Mouse (Mus musculus) thymus, postnatal 4 days (tissue): ENCODE results near the gene Wdr5.

Experiments used
- DNase-seq: peaks from one replicate; pipeline ENCODE4 v3.0.0; 2021

Wdr5 gene

GRCm38 (mm10) chr2:27514639-27515328, at the start of gene Wdr5:
Wdr5 (plus strand) TSS chr2:27515157.
- DNase-seq: peak; percentile 99

- no peak for DNase-seq
These were observed 45.5 kb upstream of the Wdr5 start for GRCm38 (mm10) chr2:27469292-27469990.

- DNase-seq: peak; percentile 6
These were observed 45.0 kb upstream of the Wdr5 start for GRCm38 (mm10) chr2:27469991-27470355.

- no peak for DNase-seq
These were observed 44.4 kb upstream of the Wdr5 start for GRCm38 (mm10) chr2:27470535-27470934.

GRCm38 (mm10) chr2:27471170-27471584, 43.8 kb upstream of the Wdr5 start:
- peak; percentile 10 for DNase-seq

GRCm38 (mm10) chr2:27473061-27473765, 41.7 kb upstream of the Wdr5 start:
- peak; percentile 50 for DNase-seq

- DNase-seq: no peak
These were observed 41.0 kb upstream of the Wdr5 start for GRCm38 (mm10) chr2:27473911-27474310.

- DNase-seq: peak; percentile 65
These were observed 40.1 kb upstream of the Wdr5 start for GRCm38 (mm10) chr2:27474621-27475484.

GRCm38 (mm10) chr2:27475495-27476302, 39.3 kb upstream of the Wdr5 start:
- DNase-seq: peak; percentile 93

GRCm38 (mm10) chr2:27476303-27477192, 38.4 kb upstream of the Wdr5 start:
- no peak for DNase-seq

GRCm38 (mm10) chr2:27479821-27480220, 35.1 kb upstream of the Wdr5 start:
- DNase-seq: no peak

- DNase-seq: peak; percentile 37
These were observed 34.6 kb upstream of the Wdr5 start for GRCm38 (mm10) chr2:27480367-27480766.

GRCm38 (mm10) chr2:27482265-27482861, 32.6 kb upstream of the Wdr5 start:
- no peak for DNase-seq

- no peak for DNase-seq
These were observed 28.2 kb upstream of the Wdr5 start for GRCm38 (mm10) chr2:27486725-27487124.

GRCm38 (mm10) chr2:27487336-27488049, 27.5 kb upstream of the Wdr5 start:
- no peak for DNase-seq

GRCm38 (mm10) chr2:27488362-27488761, 26.6 kb upstream of the Wdr5 start:
- no peak for DNase-seq

GRCm38 (mm10) chr2:27490939-27491338, 24.0 kb upstream of the Wdr5 start:
- no peak for DNase-seq

- no peak for DNase-seq
These were observed 21.0 kb upstream of the Wdr5 start for GRCm38 (mm10) chr2:27493971-27494370.

GRCm38 (mm10) chr2:27496391-27497028, 18.4 kb upstream of the Wdr5 start:
- no peak for DNase-seq
